ENCODE assay signal across 8 mouse cellular contexts in genomic region chr3:104542065-104542429, GRCm38 (mm10). TPM values are rescaled to one million over a fixed set of nuclear protein-coding genes. Genes with fewer than 3 reads are reported as not detected.
DNase-seq lines count a peak whose midpoint lies in the region; ATAC-seq and TF ChIP-seq lines count a peak whose summit lies in the region.
"Had no signal": no experiment of that assay in that cellular context is flagged by ENCODE, and none has a peak within 500 bp of the region (broad histone marks: within the 10 kb centered on the region; RNA-seq: fewer than 3 reads in every experiment).

No protein-coding gene starts in this region.

- 48% methylated on average over 2 of the region's 2 CpGs for WGBS in liver, embryonic 11.5 days
- 3% methylated on average over 2 of the region's 2 CpGs for WGBS in forebrain, embryonic 16.5 days
- WGBS in limb, embryonic 14.5 days = 8% methylated on average over 2 of the region's 2 CpGs
- 22% methylated on average over 2 of the region's 2 CpGs for WGBS in stomach, embryonic 16.5 days

- no peaks in the 10 kb centered on the region for H3K27me3 ChIP-seq in liver, embryonic 11.5 days (replicated peaks; ENCODE audit: control insufficient read depth, insufficient read depth, low read length)
- H3K27me3 ChIP-seq in forebrain, embryonic 16.5 days (replicated peaks; ENCODE audit: control insufficient read depth, insufficient read depth, low read length) = no peaks in the 10 kb centered on the region
- H3K27me3 ChIP-seq in limb, embryonic 14.5 days (ENCODE audit: control insufficient read depth, insufficient read depth, low read length) = no peaks in the 10 kb centered on the region
- H3K27me3 ChIP-seq in stomach, embryonic 16.5 days (ENCODE audit: control insufficient read depth, insufficient read depth, low read length) = no peaks in the 10 kb centered on the region

- H3K4me2 ChIP-seq in liver, embryonic 11.5 days = peak overlapping the region; percentile 54
- H3K4me2 ChIP-seq in forebrain, embryonic 16.5 days (ENCODE audit: low read length) = peak overlapping the region; percentile 55; the same call in 1 of the 2 replicates
- H3K4me2 ChIP-seq in limb, embryonic 14.5 days (replicated peaks; ENCODE audit: low read depth, low read length, severe bottlenecking) = peak overlapping the region; percentile 52
- peak overlapping the region; percentile 69 for H3K4me2 ChIP-seq in stomach, embryonic 16.5 days (ENCODE audit: low read depth, low read length)

- H3K4me1 ChIP-seq in liver, embryonic 11.5 days (replicated peaks; ENCODE audit: control insufficient read depth, insufficient read depth, low read length) = no peaks in the 10 kb centered on the region; the same call in 1 of the 2 replicates
- H3K4me1 ChIP-seq in forebrain, embryonic 16.5 days (replicated peaks; ENCODE audit: control insufficient read depth, insufficient read depth, low read length) = peaks cover 9% of the 10 kb centered on the region; the same call in 1 of the 2 replicates
- peaks cover 16% of the 10 kb centered on the region for H3K4me1 ChIP-seq in limb, embryonic 14.5 days (ENCODE audit: control insufficient read depth, insufficient read depth, low read length)
- H3K4me1 ChIP-seq in stomach, embryonic 16.5 days (ENCODE audit: control insufficient read depth, insufficient read depth, low read length) = peaks cover 8% of the 10 kb centered on the region

- no peak for ATAC-seq in liver, embryonic 11.5 days (replicated peaks; ENCODE audit: low FRiP score)
- ATAC-seq in forebrain, embryonic 16.5 days = no peak
- ATAC-seq in limb, embryonic 14.5 days (ENCODE audit: low FRiP score, low read depth) = peak; percentile 32; the same call in 1 of the 2 replicates
- 0 out of 2 replicates have a peak, but pooled peaks have one; percentile 23 for ATAC-seq in stomach, embryonic 16.5 days (ENCODE audit: insufficient read depth, low FRiP score)

- DNase-seq in liver, embryonic 11.5 days (ENCODE audit: low spot score) = no peak
- no peak for DNase-seq in liver
- DNase-seq in limb, embryonic 14.5 days (ENCODE audit: low spot score) = no peak
- no peak for DNase-seq in left cerebral cortex, adult 9 months (ENCODE audit: low spot score in 2 of 2)
- no peak for DNase-seq in urinary bladder, postnatal 4 days (ENCODE audit: low spot score in 2 of 2)

- H3K36me3 ChIP-seq in liver, embryonic 11.5 days (ENCODE audit: control insufficient read depth, insufficient read depth, low read length) = no peaks in the 10 kb centered on the region
- no peaks in the 10 kb centered on the region for H3K36me3 ChIP-seq in forebrain, embryonic 16.5 days (ENCODE audit: control insufficient read depth, insufficient read depth)
- no peaks in the 10 kb centered on the region for H3K36me3 ChIP-seq in limb, embryonic 14.5 days (ENCODE audit: control insufficient read depth, insufficient read depth, low read length)
- H3K36me3 ChIP-seq in stomach, embryonic 16.5 days (ENCODE audit: control insufficient read depth, insufficient read depth, low read length) = no peaks in the 10 kb centered on the region

- no peaks in the 10 kb centered on the region for H3K9me3 ChIP-seq in liver, embryonic 11.5 days (ENCODE audit: control insufficient read depth, low read length)
- no peaks in the 10 kb centered on the region for H3K9me3 ChIP-seq in forebrain, embryonic 16.5 days (ENCODE audit: control insufficient read depth, low read length)
- no peaks in the 10 kb centered on the region for H3K9me3 ChIP-seq in limb, embryonic 14.5 days (ENCODE audit: control insufficient read depth, low read length)
- H3K9me3 ChIP-seq in stomach, embryonic 16.5 days (replicated peaks; ENCODE audit: control insufficient read depth, low read length) = no peaks in the 10 kb centered on the region

- no peak overlapping the region for H3K4me3 ChIP-seq in liver, embryonic 11.5 days (ENCODE audit: low read depth, low read length)
- no peak overlapping the region for H3K4me3 ChIP-seq in forebrain, embryonic 16.5 days (replicated peaks; ENCODE audit: low read length)
- H3K4me3 ChIP-seq in limb, embryonic 14.5 days (replicated peaks; ENCODE audit: low read length) = no peak overlapping the region
- H3K4me3 ChIP-seq in stomach, embryonic 16.5 days (replicated peaks; ENCODE audit: low read length) = no peak overlapping the region
- H3K4me3 ChIP-seq: erythroblast, embryonic 14.5 days had no signal

- no peak overlapping the region for H3K9ac ChIP-seq in liver, embryonic 11.5 days (ENCODE audit: low read depth, low read length)
- no peak overlapping the region for H3K9ac ChIP-seq in forebrain, embryonic 16.5 days (replicated peaks; ENCODE audit: low read depth, low read length)
- H3K9ac ChIP-seq in limb, embryonic 14.5 days (ENCODE audit: low read depth, low read length, severe bottlenecking) = peak overlapping the region; percentile 36
- peak overlapping the region; percentile 66 for H3K9ac ChIP-seq in stomach, embryonic 16.5 days (ENCODE audit: low read length)

- TF ChIP-seq POLR2A in limb, embryonic 14.5 days (IDR thresholded peaks at IDR 0.05; ENCODE audit: borderline replicate concordance, extremely low read depth, insufficient read depth, insufficient read length) = no peak

- H3K27ac ChIP-seq in liver, embryonic 11.5 days (ENCODE audit: low read depth, low read length) = 0 out of 2 replicates have a peak overlapping the region, but pooled peaks have one; percentile 15
- H3K27ac ChIP-seq in forebrain, embryonic 16.5 days (ENCODE audit: low read length) = no peak overlapping the region
- H3K27ac ChIP-seq in limb, embryonic 14.5 days (replicated peaks; ENCODE audit: low read depth, low read length) = peak overlapping the region; percentile 86
- H3K27ac ChIP-seq in stomach, embryonic 16.5 days (ENCODE audit: low read length) = peak overlapping the region; percentile 23; the same call in 1 of the 2 replicates

RNA-seq across cellular contexts. Expression of gene Lrig2, which starts 30.3 kb away (rescaled TPM):
- polyA plus RNA-seq in liver, embryonic 11.5 days (2014; fragmentation: Nextera tagmentation; extraction: Ambion mirVana) = 9.8 and 11.0 TPM in 2 replicates
- polyA plus RNA-seq in forebrain, embryonic 16.5 days (2015; fragmentation: Nextera tagmentation; extraction: Ambion mirVana) = 29.5 and 34.0 TPM in 2 replicates
- polyA plus RNA-seq in limb, embryonic 14.5 days (2012; rRNA removed) = 15.0 and 17.2 TPM in 2 replicates
- polyA plus RNA-seq in limb, embryonic 14.5 days (2014; fragmentation: Nextera tagmentation; extraction: Ambion mirVana) = 20.2 and 28.6 TPM in 2 replicates
- polyA plus RNA-seq in stomach, embryonic 16.5 days (2015; fragmentation: Nextera tagmentation; extraction: Ambion mirVana) = 12.4 and 13.7 TPM in 2 replicates

Comparison
In these comparisons a context has a peak if more than half of its experiments do, and no peak if none do; other contexts are left out.
1. ATAC-seq: peak in limb, embryonic 14.5 days (single experiment) and stomach, embryonic 16.5 days (single experiment); none in liver, embryonic 11.5 days (single experiment) and forebrain, embryonic 16.5 days (single experiment).
2. H3K9ac ChIP-seq: peak in limb, embryonic 14.5 days (single experiment) and stomach, embryonic 16.5 days (single experiment); none in liver, embryonic 11.5 days (single experiment) and forebrain, embryonic 16.5 days (single experiment).
3. Peak in every context shown above with its lines, with median percentiles within 50 percentile points of each other: H3K4me2 ChIP-seq.